Mouse (Mus musculus): ENCODE measurements around the gene Slc12a7.
A peak's percentile ranks its signal among the peaks of the same experiment; 100 is the strongest.
"Not testable (repeated sequence)": the region's sequence is repeated elsewhere in the genome, so short reads cannot be mapped to it uniquely, and the experiment has no call there.

Slc12a7 gene

GRCm38 (mm10) chr13:73718225-73718624 is 14.7 kb upstream of the Slc12a7 start:
- peak; percentile 71 for DNase-seq (ENCODE audit: low spot score)

GRCm38 (mm10) chr13:73720241-73720640 is 12.7 kb upstream of the Slc12a7 start:
- no peak for DNase-seq (ENCODE audit: low spot score)

- DNase-seq (ENCODE audit: low spot score) = peak; percentile 37
Observed at GRCm38 (mm10) chr13:73723081-73723668, 9.7 kb upstream of the Slc12a7 start.

- DNase-seq (ENCODE audit: low spot score) = no peak
Observed at GRCm38 (mm10) chr13:73725315-73725714, 7.6 kb upstream of the Slc12a7 start.

GRCm38 (mm10) chr13:73727621-73728025 is 5.3 kb upstream of the Slc12a7 start:
- no peak for DNase-seq (ENCODE audit: low spot score)

GRCm38 (mm10) chr13:73728633-73729032 is 4.3 kb upstream of the Slc12a7 start:
- DNase-seq (ENCODE audit: low spot score) = no peak

- no peak for DNase-seq (ENCODE audit: low spot score)
Observed at GRCm38 (mm10) chr13:73730913-73731312, 2.0 kb upstream of the Slc12a7 start.

- no peak for DNase-seq (ENCODE audit: low spot score)
Observed at GRCm38 (mm10) chr13:73732235-73732634, 659 bp upstream of the Slc12a7 start.

- DNase-seq (ENCODE audit: low spot score) = no peak
Observed at GRCm38 (mm10) chr13:73734379-73734778, 1.5 kb downstream of the Slc12a7 start.

GRCm38 (mm10) chr13:73735270-73735669 is 2.4 kb downstream of the Slc12a7 start:
- no peak for DNase-seq (ENCODE audit: low spot score)

GRCm38 (mm10) chr13:73735928-73736327 is 3.0 kb downstream of the Slc12a7 start:
- DNase-seq (ENCODE audit: low spot score) = no peak

GRCm38 (mm10) chr13:73736943-73737342 is 4.0 kb downstream of the Slc12a7 start:
- no peak for DNase-seq (ENCODE audit: low spot score)

- DNase-seq (ENCODE audit: low spot score) = not testable (repeated sequence)
Observed at GRCm38 (mm10) chr13:73740399-73740944, 7.6 kb downstream of the Slc12a7 start.

- no peak for DNase-seq (ENCODE audit: low spot score)
Observed at GRCm38 (mm10) chr13:73742944-73743343, 10.1 kb downstream of the Slc12a7 start.

GRCm38 (mm10) chr13:73743662-73744061 is 10.8 kb downstream of the Slc12a7 start:
- DNase-seq (ENCODE audit: low spot score) = no peak

GRCm38 (mm10) chr13:73748663-73749440 is 16.0 kb downstream of the Slc12a7 start:
- peak; percentile 41 for DNase-seq (ENCODE audit: low spot score)

- no peak for DNase-seq (ENCODE audit: low spot score)
Observed at GRCm38 (mm10) chr13:73750435-73750834, 17.5 kb downstream of the Slc12a7 start.

GRCm38 (mm10) chr13:73751284-73751683 is 18.4 kb downstream of the Slc12a7 start:
- no peak for DNase-seq (ENCODE audit: low spot score)

- no peak for DNase-seq (ENCODE audit: low spot score)
Observed at GRCm38 (mm10) chr13:73755809-73756208, 22.9 kb downstream of the Slc12a7 start.

GRCm38 (mm10) chr13:73756916-73757315 is 24.0 kb downstream of the Slc12a7 start:
- no peak for DNase-seq (ENCODE audit: low spot score)

- no peak for DNase-seq (ENCODE audit: low spot score)
Observed at GRCm38 (mm10) chr13:73757362-73757761, 24.5 kb downstream of the Slc12a7 start.

- peak; percentile 40 for DNase-seq (ENCODE audit: low spot score)
Observed at GRCm38 (mm10) chr13:73759596-73759995, 26.7 kb downstream of the Slc12a7 start.

GRCm38 (mm10) chr13:73760126-73760525 is 27.2 kb downstream of the Slc12a7 start:
- DNase-seq (ENCODE audit: low spot score) = no peak

Data from ovary, postnatal 36 days (tissue).